Mouse (Mus musculus) kidney, postnatal 0 days (tissue): ENCODE data around the gene Gm49510. TPM values are rescaled to one million over a fixed set of nuclear protein-coding genes. Genes with fewer than 3 reads are reported as not detected.

Experiments used
- ATAC-seq: fragments of 200-750 bp; cut with Nextera tagmentation; replicated peaks from 2 replicates; pipeline ENCODE4 v1.8.0; 2017; ENCODE audit warnings: low read depth, moderate number of reproducible peaks, moderate TSS enrichment, moderate library complexity; ENCODE audit not compliant: low FRiP score
- DNase-seq: peaks from one replicate; pipeline ENCODE4 v3.0.0-alpha.2; 2016; ENCODE audit warnings: low spot score
- H3K27ac ChIP-seq: fragments of 300-500 bp; sonication (generic); 2 replicates; pipeline ENCODE4 v1.5.1; 2014; ENCODE audit warnings: mild to moderate bottlenecking
- H3K27me3 ChIP-seq: fragments of 300-500 bp; sonication (generic); 2 replicates; pipeline ENCODE4 v1.6.1; 2014; ENCODE audit warnings: low read length, mixed read lengths; ENCODE audit not compliant: insufficient read depth
- H3K36me3 ChIP-seq: fragments of 300-500 bp; sonication (generic); 2 replicates; pipeline ENCODE4 v1.6.1; 2014; ENCODE audit warnings: low read length, mixed read lengths; ENCODE audit not compliant: insufficient read depth
- H3K4me1 ChIP-seq: fragments of 300-500 bp; sonication (generic); replicated peaks from 2 replicates; pipeline ENCODE4 v1.6.1; 2014; ENCODE audit warnings: antibody characterized with exemption, low read length, mixed read lengths; ENCODE audit not compliant: insufficient read depth
- H3K4me2 ChIP-seq: fragments of 300-500 bp; sonication (generic); 2 replicates; pipeline ENCODE4 v1.6.1; 2014; ENCODE audit warnings: mild to moderate bottlenecking, low read length, moderate library complexity, mixed read lengths
- H3K4me3 ChIP-seq: fragments of 300-500 bp; sonication (generic); replicated peaks from 2 replicates; pipeline ENCODE4 v1.5.1; 2014; ENCODE audit warnings: low read depth, low read length
- H3K9ac ChIP-seq: fragments of 300-500 bp; sonication (generic); 2 replicates; pipeline ENCODE4 v1.6.1; 2014; ENCODE audit warnings: low read depth, low read length
- H3K9me3 ChIP-seq: fragments of 300-500 bp; sonication (generic); replicated peaks from 2 replicates; pipeline ENCODE4 v1.6.1; 2016; ENCODE audit warnings: low read length, inconsistent platforms, mixed read lengths
- CTCF ChIP-seq: IDR thresholded peaks from 2 replicates; pipeline ENCODE4 v1.5.1; 2016; ENCODE audit warnings: antibody characterized with exemption, low read depth, mild to moderate bottlenecking, moderate library complexity
- WGBS: fragments of 180-500 bp; shearing (Covaris S2); extraction: QIAGEN DNeasy Blood & Tissue Kit; methylation state at CpG from one replicate; pipeline ENCODE4 v1.1.7; 2014; 5-methylcytosine and 5-hydroxymethylcytosine counted together
- polyA plus RNA-seq: library from polyadenylated mRNA; unstranded; fragments of >200 nt; fragmentation: Nextera tagmentation; extraction: Ambion mirVana; gene quantifications from 2 replicates; pipeline ENCODE4 v1.2.1, GENCODE M21; 2015

Gene Gm49510
- polyA plus RNA-seq, 1 experiment from 2014 or later = 0.30 TPM

- peak; percentile 75 for TF ChIP-seq CTCF
- ATAC-seq (no peak), DNase-seq (peak; percentile 70)
- Histone ChIP-seq H3K27ac (no peak overlapping the region), H3K27me3 (no peaks in the 10 kb centered on the region), H3K36me3 (peaks cover 32% of the 10 kb centered on the region), H3K9me3 (no peaks in the 10 kb centered on the region), H3K4me2 (no peak overlapping the region), H3K4me3 (no peak overlapping the region), H3K4me1 (peaks cover 25% of the 10 kb centered on the region; the same call in 1 of the 2 replicates), H3K9ac (no peak overlapping the region)
- 32% methylated on average over 9 of the region's 9 CpGs for WGBS
Measured at GRCm38 (mm10) chr15:78912040-78912439, 12.6 kb downstream of the Gm49510 start.

- peak within 1 kb of the TSS; percentile 94 for H3K4me2 ChIP-seq
- H3K27me3 ChIP-seq = no peaks in the 10 kb centered on the region
- under 1% methylated on average over 51 of the region's 51 CpGs for WGBS
- peak within 1 kb of the TSS; percentile 74 for H3K9ac ChIP-seq
- no peak for TF ChIP-seq CTCF
- peak; percentile 100 for DNase-seq
- H3K36me3 ChIP-seq = peaks cover 21% of the 10 kb centered on the region
- H3K9me3 ChIP-seq = no peaks in the 10 kb centered on the region
- peaks cover 25% of the 10 kb centered on the region; the same call in 1 of the 2 replicates for H3K4me1 ChIP-seq
- H3K4me3 ChIP-seq = peak within 1 kb of the TSS; percentile 43
- H3K27ac ChIP-seq = peak within 1 kb of the TSS; percentile 70
- peak; percentile 90 for ATAC-seq
Measured at GRCm38 (mm10) chr15:78913632-78914090, 14.2 kb downstream of the Gm49510 start, which contains the start of gene Pdxp. Gene Pdxp (plus strand): TSS chr15:78913919.

- peak; percentile 62 for ATAC-seq
- under 1% methylated on average over 80 of the region's 87 CpGs for WGBS
Measured at GRCm38 (mm10) chr15:78914091-78914822, 14.8 kb downstream of the Gm49510 start.

GRCm38 (mm10) chr15:78914823-78915659, 15.6 kb downstream of the Gm49510 start:
- no peak for TF ChIP-seq CTCF
- no peak overlapping the region for H3K27ac ChIP-seq
- H3K4me2 ChIP-seq = peak overlapping the region; percentile 94
- H3K27me3 ChIP-seq = no peaks in the 10 kb centered on the region
- peaks cover 15% of the 10 kb centered on the region; the same call in 1 of the 2 replicates for H3K36me3 ChIP-seq
- H3K4me3 ChIP-seq = peak overlapping the region; percentile 43
- ATAC-seq = no peak
- DNase-seq = no peak
- H3K9ac ChIP-seq = peak overlapping the region; percentile 74; the same call in 1 of the 2 replicates
- H3K9me3 ChIP-seq = no peaks in the 10 kb centered on the region
- peaks cover 25% of the 10 kb centered on the region; the same call in 1 of the 2 replicates for H3K4me1 ChIP-seq
- 51% methylated on average over 8 of the region's 8 CpGs for WGBS

More at GRCm38 (mm10) chr15:78914091-78914822, 14.8 kb downstream of the Gm49510 start:
- Histone ChIP-seq H3K4me3 (peak overlapping the region; percentile 43), H3K4me2 (peak overlapping the region; percentile 94), H3K27me3 (no peaks in the 10 kb centered on the region), H3K4me1 (peaks cover 25% of the 10 kb centered on the region; the same call in 1 of the 2 replicates), H3K9ac (peak overlapping the region; percentile 74), H3K27ac (peak overlapping the region; percentile 70), H3K36me3 (peaks cover 18% of the 10 kb centered on the region; the same call in 1 of the 2 replicates), H3K9me3 (no peaks in the 10 kb centered on the region)
- 0 out of 2 replicates have a peak, but pooled peaks have one; percentile 8 for TF ChIP-seq CTCF
- no peak for DNase-seq

- DNase-seq = peak; percentile 95
- peak overlapping the region; percentile 28; the same call in 1 of the 2 replicates for H3K4me2 ChIP-seq
- TF ChIP-seq CTCF = peak; percentile 93
- H3K27ac ChIP-seq = no peak overlapping the region
- 0 out of 2 replicates have a peak, but pooled peaks have one; percentile 6 for ATAC-seq
- H3K27me3 ChIP-seq = no peaks in the 10 kb centered on the region
- H3K9ac ChIP-seq = no peak overlapping the region
- 9% methylated on average over 8 of the region's 8 CpGs for WGBS
- H3K36me3 ChIP-seq = peaks cover 9% of the 10 kb centered on the region; the same call in 1 of the 2 replicates
- no peaks in the 10 kb centered on the region for H3K9me3 ChIP-seq
- no peak overlapping the region for H3K4me3 ChIP-seq
- peaks cover 25% of the 10 kb centered on the region; the same call in 1 of the 2 replicates for H3K4me1 ChIP-seq
Measured at GRCm38 (mm10) chr15:78915660-78916017, 16.2 kb downstream of the Gm49510 start.
